Mouse (Mus musculus): ENCODE data around the gene Olfm2.

Gene Olfm2

GRCm38 (mm10) chr9:20747682-20748081, 1.5 kb upstream of the Olfm2 start:
- in situ Hi-C loops (cut with MboI; ENCODE audit: low sequenced_read_pairs): loop anchor here (10.0 kb wide), 1 partner anchor 87 kb away; no protein-coding TSS in a partner anchor

- in situ Hi-C loops (cut with MboI; ENCODE audit: low sequenced_read_pairs): loop anchor here (10.0 kb wide), 1 partner anchor 89 kb away; no protein-coding TSS in a partner anchor
Measured at GRCm38 (mm10) chr9:20745129-20745966, 801 bp downstream of the Olfm2 start.

- in situ Hi-C loops (cut with MboI; ENCODE audit: low sequenced_read_pairs): loop anchor here (10.0 kb wide), 1 partner anchor 91 kb away; no protein-coding TSS in a partner anchor
Measured at GRCm38 (mm10) chr9:20743946-20744738, 2.0 kb downstream of the Olfm2 start.

GRCm38 (mm10) chr9:20740407-20740806, 5.7 kb downstream of the Olfm2 start:
- in situ Hi-C loops (cut with MboI; ENCODE audit: low sequenced_read_pairs): loop anchor here (10.0 kb wide), 1 partner anchor 94 kb away; no protein-coding TSS in a partner anchor

- in situ Hi-C loops (cut with MboI; ENCODE audit: low sequenced_read_pairs): no loop called here
Measured at GRCm38 (mm10) chr9:20738251-20738999, 7.7 kb downstream of the Olfm2 start.

- in situ Hi-C loops (cut with MboI; ENCODE audit: low sequenced_read_pairs): no loop called here
Measured at GRCm38 (mm10) chr9:20737227-20737626, 8.9 kb downstream of the Olfm2 start.

GRCm38 (mm10) chr9:20734692-20735091, 11.5 kb downstream of the Olfm2 start:
- in situ Hi-C loops (cut with MboI; ENCODE audit: low sequenced_read_pairs): no loop called here

- in situ Hi-C loops (cut with MboI; ENCODE audit: low sequenced_read_pairs): no loop called here
Measured at GRCm38 (mm10) chr9:20731797-20732196, 14.4 kb downstream of the Olfm2 start.

- in situ Hi-C loops (cut with MboI; ENCODE audit: low sequenced_read_pairs): no loop called here
Measured at GRCm38 (mm10) chr9:20729451-20729850, 16.7 kb downstream of the Olfm2 start.

GRCm38 (mm10) chr9:20727601-20728113, 18.5 kb downstream of the Olfm2 start:
- in situ Hi-C loops (cut with MboI; ENCODE audit: low sequenced_read_pairs): no loop called here

GRCm38 (mm10) chr9:20726859-20727600, 19.1 kb downstream of the Olfm2 start:
- in situ Hi-C loops (cut with MboI; ENCODE audit: low sequenced_read_pairs): no loop called here

- in situ Hi-C loops (cut with MboI; ENCODE audit: low sequenced_read_pairs): no loop called here
Measured at GRCm38 (mm10) chr9:20726134-20726858, 19.9 kb downstream of the Olfm2 start.

GRCm38 (mm10) chr9:20721582-20721981, 24.6 kb downstream of the Olfm2 start:
- in situ Hi-C loops (cut with MboI; ENCODE audit: low sequenced_read_pairs): no loop called here

GRCm38 (mm10) chr9:20715332-20715731, 30.8 kb downstream of the Olfm2 start:
- in situ Hi-C loops (cut with MboI; ENCODE audit: low sequenced_read_pairs): no loop called here

- in situ Hi-C loops (cut with MboI; ENCODE audit: low sequenced_read_pairs): no loop called here
Measured at GRCm38 (mm10) chr9:20713478-20713987, 32.6 kb downstream of the Olfm2 start.

- in situ Hi-C loops (cut with MboI; ENCODE audit: low sequenced_read_pairs): no loop called here
Measured at GRCm38 (mm10) chr9:20712934-20713477, 33.1 kb downstream of the Olfm2 start.

- in situ Hi-C loops (cut with MboI; ENCODE audit: low sequenced_read_pairs): no loop called here
Measured at GRCm38 (mm10) chr9:20710471-20710870, 35.7 kb downstream of the Olfm2 start.

- in situ Hi-C loops (cut with MboI; ENCODE audit: low sequenced_read_pairs): no loop called here
Measured at GRCm38 (mm10) chr9:20705981-20706380, 40.2 kb downstream of the Olfm2 start.

GRCm38 (mm10) chr9:20705420-20705819, 40.7 kb downstream of the Olfm2 start:
- in situ Hi-C loops (cut with MboI; ENCODE audit: low sequenced_read_pairs): no loop called here

Measured in CH12F3 (cell line).